Mouse (Mus musculus) liver, embryonic 12.5 days (tissue): ENCODE measurements around the gene Gm49510. TPM values are rescaled to one million over a fixed set of nuclear protein-coding genes. Genes with fewer than 3 reads are reported as not detected.

Source experiments
- ATAC-seq: fragments of 200-750 bp; cut with Nextera tagmentation; 2 replicates; pipeline ENCODE4 v1.8.0; 2017; ENCODE audit warnings: moderate number of reproducible peaks, mild to moderate bottlenecking, moderate library complexity
- H3K27ac ChIP-seq: fragments of 300-500 bp; sonication (generic); 2 replicates; pipeline ENCODE4 v1.5.1; 2016; ENCODE audit warnings: mild to moderate bottlenecking
- H3K27me3 ChIP-seq: fragments of 300-500 bp; sonication (generic); replicated peaks from 2 replicates; pipeline ENCODE4 v1.6.1; 2016; ENCODE audit warnings: mild to moderate bottlenecking, moderate library complexity
- H3K36me3 ChIP-seq: fragments of 300-500 bp; sonication (generic); 2 replicates; pipeline ENCODE4 v1.6.1; 2016; ENCODE audit warnings: mild to moderate bottlenecking, moderate library complexity
- H3K4me1 ChIP-seq: fragments of 300-500 bp; sonication (generic); 2 replicates; pipeline ENCODE4 v1.6.1; 2016
- H3K4me2 ChIP-seq: fragments of 300-500 bp; sonication (generic); 2 replicates; pipeline ENCODE4 v1.6.1; 2016; ENCODE audit warnings: mild to moderate bottlenecking, moderate library complexity
- H3K4me3 ChIP-seq: fragments of 300-500 bp; sonication (generic); 2 replicates; pipeline ENCODE4 v1.5.1; 2016; ENCODE audit warnings: mild to moderate bottlenecking, moderate library complexity
- H3K9ac ChIP-seq: fragments of 300-500 bp; sonication (generic); 2 replicates; pipeline ENCODE4 v1.6.1; 2016; ENCODE audit warnings: mild to moderate bottlenecking, moderate library complexity
- H3K9me3 ChIP-seq: fragments of 300-500 bp; sonication (generic); replicated peaks from 2 replicates; pipeline ENCODE4 v1.6.1; 2016; ENCODE audit warnings: mild to moderate bottlenecking, moderate library complexity
- WGBS: fragments of 180-500 bp; shearing (Covaris S2); methylation state at CpG from one replicate; pipeline ENCODE4 v1.1.7; 2016; ENCODE audit not compliant: insufficient replicate concordance; 5-methylcytosine and 5-hydroxymethylcytosine counted together
- polyA plus RNA-seq: library from polyadenylated mRNA; unstranded; fragments of >200 nt; fragmentation: Nextera tagmentation; extraction: Ambion mirVana; gene quantifications from 2 replicates; pipeline ENCODE4 v1.2.1, GENCODE M21; 2016

The Gm49510 gene
- polyA plus RNA-seq, 1 experiment from 2014 or later = 0.17 TPM

DNA sequence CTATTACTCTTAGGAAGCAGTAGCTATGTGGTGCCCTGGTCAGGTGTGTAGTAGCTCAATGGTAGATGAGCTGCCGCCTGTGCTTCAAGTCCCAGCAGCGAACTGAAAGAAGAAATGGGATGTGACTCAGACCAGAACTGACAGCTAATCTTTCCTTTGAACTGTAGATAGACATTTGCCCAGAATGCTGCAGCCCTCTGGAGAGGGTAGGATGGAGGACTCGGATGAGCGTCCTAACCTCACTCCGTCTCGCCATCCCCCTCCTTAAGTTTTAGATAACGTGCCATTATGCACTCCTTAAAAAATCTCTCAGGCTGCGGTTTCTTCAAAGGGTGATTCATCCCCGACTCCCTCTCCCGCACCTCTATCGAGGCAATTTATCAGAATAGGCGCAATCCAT is 20.4 kb downstream of the Gm49510 start:
- peak overlapping the region; percentile 53 for H3K27ac ChIP-seq
- H3K4me1 ChIP-seq = peaks cover 85% of the 10 kb centered on the region

DNA sequence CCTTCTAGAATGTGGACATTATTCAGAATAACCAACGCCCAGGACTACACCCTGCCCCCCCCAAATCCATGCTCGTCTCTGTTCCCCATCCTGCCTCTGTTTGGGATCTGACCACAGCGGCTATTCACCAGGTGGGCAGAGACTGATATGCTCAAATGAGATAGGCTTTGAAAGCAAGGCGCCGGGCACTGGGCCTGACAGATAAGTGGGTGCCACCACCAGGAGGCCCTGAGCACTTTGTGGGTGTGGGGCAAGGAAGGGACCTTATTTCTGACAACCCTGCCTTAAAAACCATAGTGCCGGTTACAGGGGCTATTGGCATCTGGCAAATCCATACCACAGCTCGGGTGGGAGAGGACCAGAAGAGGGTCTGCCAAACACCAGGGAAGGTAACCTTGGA is 23.2 kb downstream of the Gm49510 start:
- Histone ChIP-seq H3K27ac (peak overlapping the region; percentile 98), H3K27me3 (no peaks in the 10 kb centered on the region), H3K9me3 (no peaks in the 10 kb centered on the region), H3K4me2 (peak overlapping the region; percentile 83), H3K4me1 (peaks cover 88% of the 10 kb centered on the region), H3K36me3 (peaks cover 21% of the 10 kb centered on the region), H3K4me3 (peak overlapping the region; percentile 43), H3K9ac (peak overlapping the region; percentile 73)
- WGBS = 34% methylated on average over 7 of the region's 7 CpGs
- ATAC-seq = peak; percentile 80

More for the DNA sequence above, 20.4 kb downstream of the Gm49510 start:
- no peaks in the 10 kb centered on the region for H3K27me3 ChIP-seq
- no peak overlapping the region for H3K4me3 ChIP-seq
- no peak for ATAC-seq
- 67% methylated on average over 12 of the region's 12 CpGs for WGBS
- H3K36me3 ChIP-seq = peaks cover 38% of the 10 kb centered on the region
- H3K9me3 ChIP-seq = no peaks in the 10 kb centered on the region
- no peak overlapping the region for H3K9ac ChIP-seq
- H3K4me2 ChIP-seq = no peak overlapping the region

DNA sequence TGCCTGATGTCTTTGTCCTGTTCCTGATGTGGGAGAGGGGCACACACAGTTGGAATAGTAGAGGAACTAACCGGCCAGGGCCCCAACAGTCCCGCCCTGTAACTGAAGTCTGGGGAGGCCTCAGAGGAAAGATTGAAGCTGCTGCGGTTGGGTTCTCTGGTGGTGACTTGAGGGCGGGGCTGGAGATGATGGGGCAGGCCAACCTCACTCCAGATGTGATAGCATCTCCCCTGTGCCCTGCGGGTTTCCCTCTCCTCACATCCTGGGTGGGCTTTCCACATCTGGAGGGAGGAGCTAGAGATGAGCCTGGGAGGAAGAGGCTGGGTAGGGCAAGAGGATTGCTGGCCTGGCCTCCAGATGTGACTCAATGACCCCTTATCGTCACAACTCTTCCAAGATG is 24.1 kb downstream of the Gm49510 start:
- Histone ChIP-seq H3K4me2 (peak overlapping the region; percentile 83), H3K4me3 (peak overlapping the region; percentile 43), H3K4me1 (peaks cover 93% of the 10 kb centered on the region), H3K27ac (peak overlapping the region; percentile 98), H3K36me3 (peaks cover 14% of the 10 kb centered on the region), H3K9me3 (no peaks in the 10 kb centered on the region), H3K27me3 (no peaks in the 10 kb centered on the region), H3K9ac (peak overlapping the region; percentile 73)
- ATAC-seq = peak; percentile 82
- WGBS = 13% methylated on average over 6 of the region's 6 CpGs

DNA sequence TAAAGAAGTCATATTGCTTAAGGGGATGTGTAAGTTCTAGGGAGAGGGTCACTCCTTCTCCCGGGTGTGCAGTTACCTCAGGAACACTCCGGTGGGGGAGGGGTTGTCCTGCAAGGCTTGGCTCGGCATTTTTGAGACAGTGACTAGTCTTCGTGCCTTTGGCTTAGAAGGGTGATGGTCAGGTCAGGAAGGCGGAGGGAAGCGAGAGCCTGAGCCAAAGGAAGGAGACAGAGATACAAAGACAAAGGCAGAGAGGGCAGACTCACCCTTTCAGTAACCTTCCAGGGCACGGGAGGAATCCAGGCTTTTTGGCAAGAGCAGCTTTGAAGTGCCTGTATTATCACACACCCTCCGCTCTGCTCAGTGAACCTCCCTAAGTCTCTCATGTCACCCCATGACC is 25.7 kb downstream of the Gm49510 start:
- H3K9me3 ChIP-seq = no peaks in the 10 kb centered on the region
- peak overlapping the region; percentile 98 for H3K27ac ChIP-seq
- no peak for ATAC-seq
- no peak overlapping the region for H3K4me3 ChIP-seq
- WGBS = 45% methylated on average over 8 of the region's 8 CpGs
- peak overlapping the region; percentile 94 for H3K4me2 ChIP-seq
- no peaks in the 10 kb centered on the region for H3K27me3 ChIP-seq
- H3K36me3 ChIP-seq = peaks cover 13% of the 10 kb centered on the region
- H3K4me1 ChIP-seq = peaks cover 94% of the 10 kb centered on the region
- peak overlapping the region; percentile 36 for H3K9ac ChIP-seq

DNA sequence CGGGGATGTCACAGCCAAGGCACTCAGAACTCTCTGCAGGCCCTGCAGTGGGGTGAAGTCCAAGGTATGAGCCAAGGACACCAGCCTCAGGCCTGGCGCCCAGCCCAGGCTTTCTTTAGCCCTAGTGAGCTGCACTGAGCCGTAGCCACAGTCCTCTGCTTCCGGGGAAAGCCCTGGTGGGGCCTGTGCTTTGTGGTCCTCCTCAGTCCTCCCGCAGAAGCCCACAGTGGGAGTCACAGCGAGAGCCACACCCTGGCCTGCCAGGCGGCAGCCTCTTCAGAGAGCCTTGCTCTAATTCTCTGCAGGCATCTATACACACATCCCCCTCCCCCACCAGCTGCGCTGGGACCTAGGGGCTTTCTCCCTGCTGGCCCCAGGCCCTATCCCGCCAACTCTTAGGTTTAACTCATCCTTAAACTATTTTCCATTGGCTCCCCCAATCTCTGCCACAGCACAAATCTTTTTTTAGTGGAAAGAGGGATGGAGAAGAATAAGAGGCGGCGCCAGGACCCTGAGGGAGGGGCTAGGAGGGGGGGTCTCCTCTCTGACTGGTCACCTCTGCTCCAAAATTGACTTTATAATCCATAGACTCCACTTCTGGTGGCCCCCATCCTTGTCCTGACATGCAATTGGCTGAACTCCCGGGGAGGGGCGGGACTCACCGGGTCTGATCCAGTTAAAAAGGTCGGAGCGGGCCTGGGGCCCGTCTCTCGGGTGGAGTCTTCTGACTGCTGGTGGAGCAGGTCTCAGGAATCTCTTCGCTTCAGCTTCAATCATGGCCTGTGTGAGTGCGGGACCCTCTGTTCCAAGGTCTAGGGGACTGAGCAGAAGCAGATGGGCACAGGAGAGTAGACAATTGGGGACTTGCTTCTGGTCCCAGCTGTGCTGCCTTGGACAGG is 26.8 kb downstream of the Gm49510 start, which contains the start of gene Lgals1:
Gene Lgals1 (plus strand): TSS at position 705 of the 899 bp plus-strand sequence.
- Histone ChIP-seq H3K4me2 (peak within 1 kb of the TSS; percentile 94), H3K27ac (peak within 1 kb of the TSS; percentile 98), H3K4me1 (peaks cover 93% of the 10 kb centered on the region), H3K4me3 (peak within 1 kb of the TSS; percentile 61), H3K9ac (peak within 1 kb of the TSS; percentile 74), H3K36me3 (peaks cover 15% of the 10 kb centered on the region), H3K27me3 (no peaks in the 10 kb centered on the region), H3K9me3 (no peaks in the 10 kb centered on the region)
- ATAC-seq = peak; percentile 57
- 10% methylated on average over 20 of the region's 20 CpGs for WGBS

DNA sequence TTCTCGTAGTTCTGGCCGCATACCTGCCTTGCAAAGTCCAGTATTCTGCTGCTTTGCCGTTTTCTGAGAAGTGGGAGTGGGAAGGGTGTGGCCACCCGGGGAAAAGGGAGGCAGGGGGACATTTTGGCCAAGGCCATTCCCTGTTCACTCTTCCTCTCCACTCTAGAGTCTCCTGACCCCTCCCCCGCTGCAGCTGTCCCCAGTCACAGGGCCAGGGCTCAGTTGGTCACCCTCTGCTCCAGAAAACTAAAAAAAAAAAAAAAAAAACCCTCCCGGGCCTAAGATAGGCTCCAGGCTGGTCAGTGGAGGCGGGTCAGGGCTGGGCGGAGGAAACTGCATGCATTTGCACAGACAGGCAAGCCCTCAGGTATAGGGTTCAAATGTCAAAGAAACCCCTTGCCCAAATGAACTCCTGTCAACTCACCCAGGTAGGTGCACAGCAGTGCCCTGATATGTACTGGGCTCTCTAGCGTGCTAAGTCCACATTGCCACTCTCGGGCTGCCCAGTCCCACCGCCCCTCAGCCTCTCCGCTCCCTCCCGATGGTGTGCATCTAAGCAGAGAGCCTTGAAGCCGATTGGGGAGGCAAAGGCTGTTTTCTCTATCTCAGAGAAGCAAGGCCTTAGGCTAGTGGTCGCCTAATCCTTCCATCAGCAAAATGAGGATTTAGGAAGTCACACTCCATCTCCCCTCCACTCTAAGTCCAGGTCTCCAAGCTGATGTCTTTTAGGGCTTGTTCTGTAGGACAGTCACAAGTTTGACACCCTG is 27.7 kb downstream of the Gm49510 start:
- Histone ChIP-seq H3K4me3 (peak overlapping the region; percentile 61), H3K27ac (peak overlapping the region; percentile 98), H3K9ac (peak overlapping the region; percentile 74), H3K36me3 (peaks cover 15% of the 10 kb centered on the region), H3K4me2 (peak overlapping the region; percentile 94), H3K4me1 (peaks cover 93% of the 10 kb centered on the region), H3K27me3 (no peaks in the 10 kb centered on the region), H3K9me3 (no peaks in the 10 kb centered on the region)
- no peak for ATAC-seq
- 12% methylated on average over 15 of the region's 15 CpGs for WGBS

DNA sequence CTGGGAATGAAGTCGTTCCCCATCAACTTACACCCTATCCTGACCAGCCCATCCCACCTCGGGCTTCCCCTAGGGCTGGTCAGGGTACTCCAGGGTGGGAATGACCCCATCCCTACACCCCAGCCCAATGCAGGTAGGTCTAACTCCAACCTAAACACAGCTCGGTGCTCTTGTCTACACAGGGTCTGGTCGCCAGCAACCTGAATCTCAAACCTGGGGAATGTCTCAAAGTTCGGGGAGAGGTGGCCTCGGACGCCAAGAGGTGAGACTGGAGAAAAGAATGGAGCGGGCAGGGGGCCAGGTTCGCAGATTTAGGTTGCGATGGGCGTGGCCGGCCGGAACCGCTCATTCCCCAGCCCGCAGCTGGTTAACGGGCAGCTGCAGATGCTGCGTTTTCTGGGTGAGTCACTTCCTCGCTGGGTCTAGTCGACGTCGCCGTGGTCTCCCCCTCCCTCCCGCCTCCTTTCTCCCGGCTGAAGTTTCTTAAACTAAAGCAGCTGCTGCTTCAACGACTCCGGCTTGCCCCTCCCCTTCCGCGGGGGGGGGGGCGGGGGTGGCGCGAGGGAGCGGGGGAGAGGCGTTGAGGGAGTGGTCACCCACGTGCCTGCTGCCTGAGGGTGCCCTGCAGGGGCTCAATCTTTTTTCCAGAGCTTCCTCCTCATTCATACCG is 28.5 kb downstream of the Gm49510 start:
- peak overlapping the region; percentile 94 for H3K4me2 ChIP-seq
- WGBS = under 1% methylated on average over 27 of the region's 35 CpGs
- peak; percentile 11; the same call in 1 of the 2 replicates for ATAC-seq

DNA sequence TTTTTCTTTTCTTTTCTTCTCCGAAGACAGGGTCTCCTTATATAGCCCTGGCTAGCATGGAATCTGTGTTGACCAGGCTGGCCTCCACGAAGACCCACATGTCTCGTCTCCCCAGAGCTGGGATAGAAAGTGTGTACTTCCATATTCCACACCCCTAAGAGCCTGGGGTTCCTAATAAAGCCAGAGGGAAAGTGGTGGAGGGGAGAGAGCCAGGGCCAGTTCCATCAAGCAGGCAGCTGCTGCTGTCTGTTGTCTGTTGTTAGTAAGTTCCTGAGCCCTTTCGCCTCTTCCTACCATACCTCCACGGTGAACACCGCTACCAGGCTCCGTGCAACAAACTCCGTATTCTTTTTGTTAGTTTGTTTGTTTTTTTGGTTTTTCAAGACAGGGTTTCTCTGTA is 29.1 kb downstream of the Gm49510 start:
- Histone ChIP-seq H3K4me2 (peak overlapping the region; percentile 94), H3K9me3 (no peaks in the 10 kb centered on the region), H3K36me3 (peaks cover 15% of the 10 kb centered on the region), H3K27ac (peak overlapping the region; percentile 98), H3K9ac (peak overlapping the region; percentile 74), H3K27me3 (no peaks in the 10 kb centered on the region), H3K4me1 (peaks cover 89% of the 10 kb centered on the region), H3K4me3 (peak overlapping the region; percentile 61)
- 43% methylated on average over 8 of the region's 8 CpGs for WGBS
- no peak for ATAC-seq

More for the DNA sequence above, 28.5 kb downstream of the Gm49510 start:
- Histone ChIP-seq H3K36me3 (peaks cover 15% of the 10 kb centered on the region), H3K9ac (peak overlapping the region; percentile 74), H3K4me1 (peaks cover 90% of the 10 kb centered on the region), H3K27ac (peak overlapping the region; percentile 98), H3K27me3 (no peaks in the 10 kb centered on the region), H3K4me3 (peak overlapping the region; percentile 61), H3K9me3 (no peaks in the 10 kb centered on the region)

DNA sequence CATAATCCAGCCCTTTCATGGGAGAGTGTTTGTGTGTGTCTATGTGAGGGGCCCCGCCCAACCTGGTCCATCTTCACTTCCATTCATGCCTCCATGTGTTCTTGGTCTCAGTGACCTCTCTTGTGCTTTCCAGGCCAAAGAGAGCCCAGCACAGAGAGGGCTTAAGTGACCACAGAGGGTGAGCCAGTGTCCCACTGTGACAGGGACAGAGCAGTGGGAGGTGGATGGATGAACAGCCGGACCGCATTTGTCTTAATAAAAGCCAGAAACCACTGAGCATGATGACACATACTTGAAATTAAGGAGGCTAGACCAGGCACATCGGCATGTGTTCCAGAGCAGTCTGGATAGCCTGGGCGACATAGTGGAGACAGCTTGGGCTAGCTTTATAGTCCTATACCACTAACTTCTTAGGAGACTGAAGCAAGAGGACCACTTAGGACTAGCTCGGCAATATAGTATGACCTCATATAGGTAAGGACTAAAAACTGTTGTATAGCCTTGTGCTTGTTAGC is 30.8 kb downstream of the Gm49510 start:
- no peaks in the 10 kb centered on the region for H3K27me3 ChIP-seq
- peaks cover 78% of the 10 kb centered on the region for H3K4me1 ChIP-seq
- peak overlapping the region; percentile 49 for H3K27ac ChIP-seq
- H3K9ac ChIP-seq = no peak overlapping the region
- no peak overlapping the region for H3K4me2 ChIP-seq
- peaks cover 15% of the 10 kb centered on the region for H3K36me3 ChIP-seq
- H3K4me3 ChIP-seq = no peak overlapping the region
- WGBS = 84% methylated on average over 6 of the region's 6 CpGs
- no peak for ATAC-seq
- H3K9me3 ChIP-seq = no peaks in the 10 kb centered on the region

DNA sequence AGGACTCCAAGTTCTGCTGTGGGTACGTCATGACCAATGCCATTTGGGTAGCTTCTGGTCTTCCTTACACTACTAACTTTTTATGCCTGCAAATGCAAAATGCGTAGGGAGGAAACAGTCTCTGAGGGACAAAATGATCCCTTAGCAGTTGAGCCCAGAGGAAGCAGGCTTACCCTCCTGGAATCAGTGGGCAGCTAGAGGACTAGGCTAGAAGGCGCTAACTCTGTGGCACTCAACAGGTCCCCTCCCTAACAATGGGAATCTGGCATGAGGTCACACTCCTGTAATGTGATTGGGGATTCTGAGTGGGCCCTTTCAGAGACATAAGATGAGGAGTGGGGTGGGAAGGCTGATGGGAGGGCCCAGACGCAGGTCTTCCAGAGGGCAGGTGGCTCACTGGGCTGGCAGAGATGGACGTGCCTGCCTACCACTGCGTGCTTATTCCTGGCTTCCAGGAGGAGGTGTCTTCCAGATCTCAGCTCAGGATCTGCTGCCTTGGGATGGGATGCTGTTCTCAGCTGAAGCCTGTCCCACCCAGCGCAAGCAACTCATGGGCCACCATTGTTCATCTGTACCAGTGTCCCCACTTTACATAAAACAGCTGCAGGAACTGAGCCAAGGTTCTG is 31.4 kb downstream of the Gm49510 start:
- WGBS = 80% methylated on average over 7 of the region's 7 CpGs
- Histone ChIP-seq H3K4me3 (no peak overlapping the region), H3K4me2 (no peak overlapping the region), H3K36me3 (peaks cover 15% of the 10 kb centered on the region), H3K4me1 (peaks cover 77% of the 10 kb centered on the region), H3K27me3 (no peaks in the 10 kb centered on the region), H3K9ac (no peak overlapping the region), H3K9me3 (no peaks in the 10 kb centered on the region), H3K27ac (peak overlapping the region; percentile 49)
- ATAC-seq = no peak

DNA sequence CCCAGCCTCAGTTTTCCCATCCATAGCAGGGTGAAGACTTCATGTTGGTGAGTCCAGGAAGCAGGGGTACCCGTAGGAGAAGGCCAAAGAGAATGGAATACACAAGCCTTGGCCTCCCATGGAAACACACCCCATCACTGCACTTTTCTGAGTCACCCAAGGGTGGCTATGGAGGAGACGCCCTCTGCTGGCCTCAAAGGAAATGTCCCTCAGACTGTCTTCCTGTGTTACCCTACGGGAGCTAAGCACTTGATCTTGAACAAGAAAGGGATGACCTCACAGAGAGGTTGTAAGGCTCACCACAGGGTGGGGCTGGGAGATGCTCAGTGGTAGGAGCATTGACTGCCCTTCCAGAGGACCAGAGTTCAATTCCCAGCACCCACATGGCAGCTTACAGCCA is 32.1 kb downstream of the Gm49510 start:
- H3K27ac ChIP-seq = peak overlapping the region; percentile 49
- no peaks in the 10 kb centered on the region for H3K27me3 ChIP-seq
- peaks cover 19% of the 10 kb centered on the region for H3K36me3 ChIP-seq
- no peak overlapping the region for H3K4me3 ChIP-seq
- no peak overlapping the region for H3K9ac ChIP-seq
- no peaks in the 10 kb centered on the region for H3K9me3 ChIP-seq
- 4% methylated on average over 3 of the region's 3 CpGs for WGBS
- no peak overlapping the region for H3K4me2 ChIP-seq
- peak; percentile 43 for ATAC-seq
- peaks cover 77% of the 10 kb centered on the region for H3K4me1 ChIP-seq
